Mouse (Mus musculus): ENCODE results near the gene Khdrbs1.
"Not testable (repeated sequence)": the region's sequence is repeated elsewhere in the genome, so short reads cannot be mapped to it uniquely, and the experiment has no call there.

Khdrbs1 gene

GRCm38 (mm10) chr4:129742232-129743009, at the start of gene Khdrbs1:
Khdrbs1 (minus strand) TSS chr4:129742303.
- DNase-seq = peak; percentile 94

- DNase-seq = no peak
These were observed 49.3 kb upstream of the Khdrbs1 start for GRCm38 (mm10) chr4:129791399-129791798.

- DNase-seq = no peak
These were observed 48.4 kb upstream of the Khdrbs1 start for GRCm38 (mm10) chr4:129790475-129790874.

GRCm38 (mm10) chr4:129789635-129790034, 47.5 kb upstream of the Khdrbs1 start:
- no peak for DNase-seq

- no peak for DNase-seq
These were observed 46.6 kb upstream of the Khdrbs1 start for GRCm38 (mm10) chr4:129788693-129789092.

GRCm38 (mm10) chr4:129785178-129785577, 43.1 kb upstream of the Khdrbs1 start:
- peak; percentile 85 for DNase-seq

- DNase-seq = no peak
These were observed 41.4 kb upstream of the Khdrbs1 start for GRCm38 (mm10) chr4:129783506-129783905.

- no peak for DNase-seq
These were observed 40.8 kb upstream of the Khdrbs1 start for GRCm38 (mm10) chr4:129782857-129783331.

- no peak for DNase-seq
These were observed 40.0 kb upstream of the Khdrbs1 start for GRCm38 (mm10) chr4:129781881-129782675.

- DNase-seq = peak; percentile 41
These were observed 29.8 kb upstream of the Khdrbs1 start for GRCm38 (mm10) chr4:129771672-129772521.

- DNase-seq = no peak
These were observed 29.2 kb upstream of the Khdrbs1 start for GRCm38 (mm10) chr4:129771314-129771671.

- no peak for DNase-seq
These were observed 28.5 kb upstream of the Khdrbs1 start for GRCm38 (mm10) chr4:129770600-129770999.

- DNase-seq = not testable (repeated sequence)
These were observed 26.6 kb upstream of the Khdrbs1 start for GRCm38 (mm10) chr4:129768742-129769141.

GRCm38 (mm10) chr4:129767782-129768181, 25.7 kb upstream of the Khdrbs1 start:
- DNase-seq = peak; percentile 56

GRCm38 (mm10) chr4:129765351-129765750, 23.2 kb upstream of the Khdrbs1 start:
- no peak for DNase-seq

GRCm38 (mm10) chr4:129762496-129762895, 20.4 kb upstream of the Khdrbs1 start:
- DNase-seq = not testable (repeated sequence)

- no peak for DNase-seq
These were observed 19.5 kb upstream of the Khdrbs1 start for GRCm38 (mm10) chr4:129761606-129762005.

- DNase-seq = no peak
These were observed 13.4 kb upstream of the Khdrbs1 start for GRCm38 (mm10) chr4:129755455-129755854.

GRCm38 (mm10) chr4:129754742-129755141, 12.6 kb upstream of the Khdrbs1 start:
- DNase-seq = no peak

- no peak for DNase-seq
These were observed 8.3 kb upstream of the Khdrbs1 start for GRCm38 (mm10) chr4:129750430-129750829.

GRCm38 (mm10) chr4:129746591-129746990, 4.5 kb upstream of the Khdrbs1 start:
- no peak for DNase-seq

GRCm38 (mm10) chr4:129746106-129746505, 4.0 kb upstream of the Khdrbs1 start:
- DNase-seq = no peak

GRCm38 (mm10) chr4:129743494-129743893, 1.4 kb upstream of the Khdrbs1 start:
- no peak for DNase-seq
